Mouse (Mus musculus): Measurements from ENCODE around the gene Tctex1d4.

Tctex1d4 gene

DNA sequence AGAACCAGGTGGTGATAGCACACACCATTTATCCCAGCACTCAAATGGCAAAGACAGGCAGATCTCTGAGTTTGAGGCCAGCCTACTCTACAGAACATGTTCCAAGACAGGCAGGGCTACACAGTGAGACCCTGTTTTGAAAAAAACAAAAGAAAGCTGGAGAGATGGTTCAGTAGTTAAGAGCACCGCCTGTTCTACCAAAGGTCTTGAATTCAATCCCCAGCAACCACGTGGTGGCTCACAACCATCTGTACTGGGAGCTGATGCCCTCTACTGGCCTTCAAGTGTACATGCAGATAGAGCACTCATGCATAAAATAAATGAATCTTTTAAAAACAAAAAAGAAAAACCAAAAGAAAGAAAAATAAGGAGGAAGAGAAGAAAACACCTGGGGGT, 12.6 kb downstream of the Tctex1d4 start:
- peak; percentile 55 to 63 for DNase-seq

DNA sequence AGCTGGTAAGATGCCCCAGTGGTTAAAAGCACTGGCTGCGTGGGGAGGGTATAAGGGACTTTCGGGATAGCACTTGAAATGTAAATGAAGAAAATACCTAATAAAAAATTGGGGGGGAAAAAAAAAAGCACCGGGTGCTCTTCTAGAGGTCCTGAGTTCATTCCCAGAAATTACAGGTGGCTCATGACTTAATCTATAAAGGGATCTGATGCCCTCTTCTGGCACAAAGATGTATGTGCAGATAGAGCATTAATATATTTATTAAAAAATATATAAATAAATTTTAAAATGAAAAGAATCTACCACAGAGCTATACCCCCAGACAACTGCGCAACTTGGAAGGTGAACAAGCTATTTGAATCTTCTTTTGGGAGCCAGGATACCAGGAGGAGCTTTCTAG, 14.0 kb downstream of the Tctex1d4 start:
- DNase-seq: peak in 1 of 2 experiments; percentile 42

DNA sequence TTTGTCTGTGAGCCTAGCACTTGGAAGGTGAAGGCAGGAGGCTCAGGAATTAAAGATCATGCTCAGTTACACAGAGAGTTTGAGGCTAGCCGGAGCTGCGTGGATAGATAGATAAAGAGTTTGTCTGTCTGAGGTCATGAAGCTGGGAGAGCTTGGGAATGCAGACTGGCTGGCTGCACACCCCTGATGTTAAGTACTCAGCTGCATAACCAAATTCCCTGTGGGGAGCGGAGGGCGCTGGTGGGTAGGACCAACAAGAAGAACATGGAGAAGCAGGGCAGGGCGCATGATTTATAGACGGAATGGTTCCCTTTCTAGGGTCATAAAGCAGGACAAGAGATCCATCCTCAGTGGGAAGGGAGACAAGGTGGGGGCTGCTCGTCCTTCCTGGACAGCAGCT, 16.4 kb downstream of the Tctex1d4 start:
- no peak for DNase-seq

DNA sequence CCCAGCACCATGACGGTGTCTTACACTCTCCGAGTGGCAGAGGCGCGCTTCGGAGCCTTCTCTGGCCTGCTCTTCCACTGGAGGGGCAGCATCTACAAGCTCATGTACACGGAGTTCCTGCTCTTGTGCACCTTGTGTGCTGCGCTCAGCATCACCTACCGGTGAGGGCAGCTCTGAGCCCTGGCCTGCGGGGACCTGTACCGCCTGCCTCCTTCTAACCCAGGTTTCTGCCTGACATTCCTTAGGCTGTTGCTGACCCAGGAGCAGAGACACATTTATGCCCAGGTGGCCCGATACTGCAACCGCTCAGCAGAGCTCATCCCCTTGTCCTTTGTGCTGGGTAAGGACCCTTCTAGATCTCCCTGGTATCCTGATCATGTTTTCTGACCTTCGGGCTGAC, 18.7 kb downstream of the Tctex1d4 start:
- no peak for DNase-seq

DNA sequence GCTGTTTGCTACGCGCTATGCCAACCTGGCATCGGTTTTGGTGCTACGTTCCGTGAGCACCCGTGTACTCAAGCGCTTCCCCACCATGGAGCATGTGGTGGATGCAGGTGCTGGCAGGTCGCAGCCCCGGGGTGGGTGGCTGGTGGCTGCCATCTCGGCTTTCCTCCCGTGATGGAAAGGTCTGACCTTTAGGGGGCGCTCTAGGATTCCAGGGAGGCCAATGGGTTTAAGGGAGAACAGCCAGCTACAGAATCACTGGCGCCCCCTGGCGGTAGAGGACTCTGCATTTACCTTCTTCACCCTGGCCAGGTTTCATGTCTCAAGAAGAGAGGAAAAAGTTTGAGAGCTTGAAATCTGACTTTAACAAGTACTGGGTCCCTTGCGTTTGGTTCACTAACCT, 19.6 kb downstream of the Tctex1d4 start:
- DNase-seq: peak; percentile 89 to 96

DNA sequence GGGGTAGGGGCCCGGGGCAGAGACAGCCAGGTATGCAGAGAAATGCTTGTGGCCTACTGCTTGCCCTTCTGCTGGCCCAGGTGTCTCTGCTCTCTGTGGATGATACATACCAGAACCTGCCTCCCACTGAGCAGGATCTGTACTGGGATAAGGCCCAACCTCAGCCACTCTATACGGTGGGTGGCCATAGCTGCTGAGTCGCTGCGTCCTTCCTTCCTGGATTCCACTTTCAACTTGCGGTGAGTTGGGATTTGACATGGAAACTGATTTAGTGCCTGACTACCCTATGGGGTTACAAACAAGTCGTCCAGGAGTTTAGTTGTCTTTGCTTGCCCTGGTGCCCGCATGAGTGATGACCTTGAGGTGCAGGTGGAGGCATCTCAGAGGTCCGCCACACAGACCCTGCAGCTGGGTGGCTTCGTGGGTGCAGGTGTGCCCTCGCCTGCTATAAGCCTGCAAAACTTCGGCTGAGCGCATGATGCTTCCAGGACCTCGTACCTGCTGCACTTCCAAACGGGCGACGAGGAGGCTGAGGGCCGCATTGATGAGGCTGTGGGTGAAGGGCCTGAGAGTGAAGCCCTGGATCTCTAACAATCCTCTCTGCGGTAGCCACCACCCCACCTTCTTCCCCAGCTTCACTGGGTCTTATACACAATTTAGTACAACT, 21.6 kb downstream of the Tctex1d4 start:
- peak in 1 of 2 experiments; percentile 7 for DNase-seq

DNA sequence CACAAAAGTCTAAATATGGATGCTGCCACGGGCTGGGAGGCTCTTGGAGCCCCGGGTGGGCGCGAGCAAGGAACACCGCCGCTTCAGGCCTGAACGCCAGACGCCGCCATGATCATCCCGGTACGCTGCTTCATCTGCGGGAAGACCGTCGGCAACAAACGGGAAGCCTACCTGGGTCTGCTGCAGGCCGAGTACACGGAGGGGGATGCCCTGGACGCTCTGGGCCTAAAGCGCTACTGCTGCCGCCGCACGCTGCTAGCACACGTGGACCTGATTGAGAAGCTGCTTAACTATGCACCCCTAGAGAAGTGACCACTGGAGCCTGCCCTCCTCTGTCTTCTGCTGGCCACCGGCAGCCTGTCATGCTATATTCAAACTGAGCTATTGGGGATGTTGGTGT, 22.2 kb downstream of the Tctex1d4 start:
- no peak for DNase-seq

DNA sequence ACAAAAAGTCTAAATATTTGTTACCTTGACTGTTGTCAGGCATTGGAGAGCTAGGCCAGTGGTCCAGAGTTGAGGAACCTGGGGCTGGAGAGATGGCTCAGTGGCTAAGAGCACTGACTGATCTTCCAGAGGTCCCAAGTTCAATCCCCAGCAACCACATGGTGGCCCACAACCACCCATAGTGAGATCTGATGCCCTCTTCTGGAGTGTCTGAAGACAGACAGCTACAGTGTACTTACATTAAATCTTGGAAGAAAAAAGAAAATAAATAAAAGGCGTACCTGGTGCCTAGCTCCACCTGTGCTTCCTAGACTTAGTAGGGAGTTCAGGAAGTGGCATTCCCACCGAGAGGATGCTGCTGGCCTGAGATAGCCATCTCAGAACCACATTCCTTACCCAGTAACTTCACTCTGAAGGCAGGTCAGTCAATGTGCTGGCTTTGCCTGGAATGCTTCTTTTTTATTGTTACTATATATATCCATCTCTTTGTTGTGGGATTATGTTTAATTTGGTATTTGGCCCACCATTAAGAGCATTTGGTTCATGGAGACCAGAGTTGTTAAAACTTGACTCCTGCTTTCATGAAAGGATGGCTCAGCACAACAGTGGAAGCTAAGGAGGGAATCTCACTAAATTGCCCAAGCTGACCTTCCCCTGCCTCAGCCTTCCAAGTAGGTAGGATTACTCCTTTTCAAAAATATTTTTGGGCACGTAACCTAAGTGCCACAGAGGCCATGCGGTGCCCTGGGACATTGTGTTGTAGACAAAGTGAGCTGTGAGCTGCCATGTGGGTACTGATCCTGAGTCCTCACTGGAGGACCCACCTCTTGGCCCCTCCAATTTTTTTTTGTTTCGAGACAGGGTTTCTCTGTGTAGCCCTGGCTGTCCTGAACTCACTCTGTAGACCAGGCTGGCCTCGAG, 23.0 kb downstream of the Tctex1d4 start:
- no peak for DNase-seq

DNA sequence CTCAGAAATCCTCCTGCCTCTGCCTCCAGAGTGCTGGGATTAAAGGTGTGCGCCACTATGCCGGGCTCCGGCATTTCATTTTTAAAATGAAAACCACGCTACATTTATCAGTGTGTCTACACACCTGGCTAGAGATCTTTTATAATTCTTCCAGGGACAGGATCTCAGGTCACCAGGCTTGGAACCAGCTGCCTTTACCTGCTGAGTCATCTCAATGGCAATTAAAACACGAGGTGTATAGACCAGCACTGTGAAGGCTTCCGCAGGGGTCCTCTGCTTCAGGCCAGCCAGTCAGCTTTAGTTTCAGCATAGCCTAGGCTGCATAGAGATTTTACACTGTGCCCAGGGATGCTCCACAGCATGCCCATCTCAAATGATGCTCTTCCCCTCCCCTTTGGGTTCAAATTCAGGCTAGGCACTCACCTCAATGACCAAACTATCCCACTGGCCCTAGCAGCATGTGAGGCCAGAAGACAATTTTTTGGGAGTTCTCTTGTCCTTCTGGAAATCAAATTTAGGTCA, 23.7 kb downstream of the Tctex1d4 start:
- no peak for DNase-seq

DNA sequence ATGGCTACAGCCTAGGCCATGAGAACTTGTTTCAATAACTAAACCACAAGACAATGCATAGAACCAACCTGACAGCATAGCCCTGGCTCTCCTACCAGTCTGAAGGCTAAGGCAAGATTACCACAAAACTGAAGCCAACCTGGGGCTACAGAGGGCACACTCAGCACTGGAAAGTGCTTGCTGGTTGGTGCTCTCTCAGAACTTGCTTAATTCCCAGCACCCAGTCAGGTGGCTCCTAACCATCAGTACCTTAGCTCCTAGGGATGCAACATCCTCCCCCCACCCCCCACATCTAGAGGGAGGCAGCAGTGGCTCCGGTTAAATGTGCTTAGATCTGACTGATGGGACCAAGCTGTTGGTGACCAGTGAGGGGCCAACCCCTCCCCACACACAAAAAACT, 24.8 kb downstream of the Tctex1d4 start:
- no peak for DNase-seq

DNA sequence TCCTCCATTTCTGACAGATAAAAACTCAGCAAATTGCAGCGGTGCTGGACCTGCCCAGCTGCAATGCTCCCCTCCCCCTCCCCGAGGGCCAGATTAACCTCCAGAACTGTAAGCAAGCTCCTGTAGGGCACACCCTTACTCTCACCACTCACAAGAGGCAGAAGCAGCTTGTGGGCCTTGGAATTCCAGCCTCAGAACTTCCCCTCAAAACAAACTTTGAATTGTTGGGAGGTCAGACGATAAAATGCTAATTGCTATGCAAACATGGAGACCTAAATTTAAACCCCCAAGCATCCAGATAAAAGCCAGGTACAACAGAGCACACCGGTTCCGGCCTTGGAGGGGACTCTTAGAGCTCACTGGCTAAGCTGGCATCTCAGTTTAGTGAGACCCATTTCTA, 26.1 kb downstream of the Tctex1d4 start:
- peak in 1 of 2 experiments; percentile 25 for DNase-seq

DNA sequence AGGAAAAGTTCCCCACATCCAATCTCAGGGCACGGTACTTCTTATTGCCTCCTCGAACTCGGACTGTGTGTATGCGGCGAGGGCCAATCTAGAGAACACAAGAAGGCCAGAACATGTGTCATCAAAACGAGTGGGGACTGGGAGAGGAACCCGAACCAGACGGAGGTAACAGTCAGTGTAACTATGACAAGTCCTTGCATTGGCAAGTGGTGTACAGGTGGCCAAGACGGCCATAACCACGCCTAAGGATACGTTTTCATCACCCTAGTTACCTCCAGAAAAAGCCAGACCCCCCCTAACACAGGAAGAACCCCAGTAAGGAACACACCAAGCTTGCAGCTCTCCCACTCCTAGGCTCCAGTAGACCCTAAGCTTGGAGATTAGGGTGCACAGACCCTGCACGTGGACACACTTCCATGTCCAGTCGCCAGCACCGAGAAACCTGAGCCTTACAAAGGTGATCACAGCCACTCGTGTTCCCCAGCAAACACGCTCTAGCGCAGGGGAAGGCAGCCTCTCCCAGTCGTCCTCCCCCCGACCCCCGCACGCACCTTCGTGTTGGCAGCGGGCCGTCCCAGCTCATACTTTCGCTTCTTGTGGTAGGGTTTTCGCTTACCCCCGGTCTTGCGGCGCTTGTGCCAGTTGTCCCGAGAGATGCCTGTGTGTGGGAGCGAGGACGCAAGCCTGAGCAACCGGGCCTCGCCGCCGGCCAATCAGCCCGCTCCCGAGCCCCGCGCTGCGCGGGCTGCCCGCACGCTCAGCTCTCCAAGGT, 28.6 kb downstream of the Tctex1d4 start:
- peak; percentile 8 to 20 for DNase-seq

DNA sequence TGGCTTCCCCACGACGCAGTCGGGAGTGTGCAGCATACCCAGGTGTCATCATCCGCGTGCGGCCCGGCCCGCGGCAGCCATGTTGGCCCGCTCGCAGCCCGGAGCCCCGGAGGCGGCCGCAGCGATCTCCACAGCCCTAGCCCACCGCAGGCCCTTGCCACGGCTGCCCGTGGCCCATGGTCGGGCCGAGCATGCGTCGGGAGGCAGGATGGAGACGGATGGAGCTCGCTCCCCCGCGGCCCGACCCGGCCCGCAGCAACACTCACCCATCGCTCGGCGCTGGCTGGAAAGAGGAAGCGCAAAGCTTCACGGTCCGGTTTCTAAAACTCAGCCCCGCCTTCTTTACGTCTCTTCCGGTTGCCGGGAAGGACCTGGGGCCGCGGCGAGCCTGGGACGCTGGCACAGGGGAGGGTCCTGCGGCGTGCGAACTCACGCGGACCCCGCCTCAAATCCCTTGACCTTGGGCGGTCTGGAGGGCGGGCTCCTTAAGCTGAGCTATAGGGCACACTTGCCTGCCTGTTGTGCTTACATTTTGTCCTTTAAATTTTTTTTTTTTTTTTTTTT, 29.3 kb downstream of the Tctex1d4 start, which contains the start of gene Rps8:
Gene Rps8 (minus strand): TSS at position 452 of the 564 bp plus-strand sequence.
- DNase-seq: peak; percentile 91 to 93

DNA sequence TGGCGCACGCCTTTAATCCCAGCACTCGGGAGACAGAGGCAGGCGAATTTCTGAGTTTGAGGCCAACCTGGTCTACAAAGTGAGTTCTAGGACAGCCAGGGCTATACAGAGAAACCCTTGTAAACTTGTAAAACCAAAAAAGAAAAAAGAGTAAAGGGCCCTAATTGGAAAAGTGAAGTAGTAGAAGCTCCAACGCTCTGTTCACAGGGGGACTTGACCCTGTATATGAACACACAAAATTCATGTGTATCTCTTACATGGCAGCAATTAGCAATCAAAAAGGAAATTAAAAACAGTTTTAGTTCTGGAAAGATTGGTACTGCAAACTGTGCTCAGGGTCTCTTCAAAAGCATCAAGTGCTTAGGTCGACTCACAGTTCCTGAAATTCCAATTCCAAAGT, 29.8 kb downstream of the Tctex1d4 start:
- DNase-seq: no peak

DNA sequence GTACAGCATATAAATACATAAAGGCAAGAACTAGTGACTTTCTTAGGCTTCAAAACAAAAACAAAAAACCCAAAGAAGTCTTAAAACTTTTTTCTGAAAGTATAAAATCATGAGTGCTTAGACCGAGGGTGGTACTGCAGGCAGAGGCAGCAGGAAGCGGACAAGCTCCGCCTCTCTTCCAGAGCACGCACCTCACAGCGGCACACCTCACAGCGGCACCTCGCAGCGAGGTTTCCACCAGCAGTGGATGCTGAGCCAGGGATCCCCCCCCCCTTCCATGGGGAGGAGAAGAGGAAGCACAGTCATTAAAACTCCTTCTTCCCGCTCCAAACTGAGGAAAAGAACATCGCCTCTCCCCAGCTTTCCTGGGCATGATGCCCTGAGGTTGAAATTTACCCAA, 33.1 kb downstream of the Tctex1d4 start:
- no peak for DNase-seq

DNA sequence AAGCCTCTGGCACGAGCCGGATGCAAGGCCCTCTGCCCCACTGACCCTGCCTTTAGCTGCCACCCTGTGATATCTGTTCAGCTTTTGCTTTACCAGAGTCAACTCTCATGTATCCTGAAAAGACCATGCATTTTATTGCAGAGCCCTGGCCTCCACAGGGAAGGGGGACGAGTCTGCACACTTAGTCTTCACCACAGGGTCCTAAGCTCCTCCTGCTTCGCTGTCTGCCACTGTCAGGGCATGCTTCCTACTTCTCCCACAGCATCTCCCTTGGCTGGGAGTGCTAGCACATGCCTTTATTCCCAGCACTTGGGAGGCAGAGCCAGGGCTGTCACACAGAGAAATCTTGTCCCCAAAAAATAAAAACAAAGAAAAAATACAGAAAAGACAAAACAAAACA, 34.6 kb downstream of the Tctex1d4 start:
- DNase-seq: no peak

DNA sequence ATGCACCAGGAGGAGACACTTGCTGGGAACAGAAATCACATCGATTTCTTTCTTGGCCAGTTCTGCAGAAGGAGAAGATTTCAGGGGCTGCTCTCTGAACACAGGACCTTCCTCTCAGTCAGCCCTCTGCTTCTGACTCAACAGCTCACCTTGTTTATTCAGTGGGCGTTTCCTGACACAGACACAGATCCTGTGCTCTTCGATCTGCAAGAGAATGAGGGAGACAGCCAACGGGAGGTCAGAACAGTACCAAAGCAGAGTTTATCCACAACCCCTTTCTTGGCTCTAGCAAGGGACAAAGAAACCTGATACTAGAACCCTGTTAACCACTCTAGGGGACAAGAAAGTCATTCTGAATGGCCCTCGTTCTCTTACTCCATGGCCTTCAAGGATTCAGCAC, 43.3 kb downstream of the Tctex1d4 start:
- no peak for DNase-seq

Measured in cerebellum, postnatal 10 days (tissue).